Mouse (Mus musculus) hindbrain, embryonic 11.5 days (tissue): ENCODE results near the gene Slc45a2. TPM values are rescaled to one million over a fixed set of nuclear protein-coding genes. Genes with fewer than 3 reads are reported as not detected.

Experiments
- ATAC-seq: fragments of 200-750 bp; cut with Nextera tagmentation; 2 replicates; pipeline ENCODE4 v1.8.0; 2017; ENCODE audit warnings: mild to moderate bottlenecking, moderate TSS enrichment, moderate library complexity; ENCODE audit not compliant: low FRiP score
- DNase-seq: peaks from one replicate; pipeline ENCODE4 v3.0.0-alpha.2; 2015; ENCODE audit warnings: low spot score
- H3K27ac ChIP-seq: fragments of 300-500 bp; sonication (generic); 2 replicates; pipeline ENCODE4 v1.5.1; 2014; ENCODE audit warnings: mild to moderate bottlenecking, low read depth, low read length
- H3K27me3 ChIP-seq: fragments of 300-500 bp; sonication (generic); 2 replicates; pipeline ENCODE4 v1.6.1; 2014; ENCODE audit warnings: mild to moderate bottlenecking, low read length, moderate library complexity, mixed read lengths; ENCODE audit not compliant: control insufficient read depth, insufficient read depth
- H3K36me3 ChIP-seq: fragments of 300-500 bp; sonication (generic); 2 replicates; pipeline ENCODE4 v1.6.1; 2014; ENCODE audit warnings: mild to moderate bottlenecking, low read length, moderate library complexity, mixed read lengths; ENCODE audit not compliant: control insufficient read depth, insufficient read depth
- H3K4me1 ChIP-seq: fragments of 300-500 bp; sonication (generic); replicated peaks from 2 replicates; pipeline ENCODE4 v1.6.1; 2014; ENCODE audit warnings: low read length, mixed read lengths; ENCODE audit not compliant: control insufficient read depth, insufficient read depth
- H3K4me2 ChIP-seq: fragments of 300-500 bp; sonication (generic); replicated peaks from 2 replicates; pipeline ENCODE4 v1.6.1; 2014; ENCODE audit warnings: mild to moderate bottlenecking, low read depth, low read length
- H3K4me3 ChIP-seq: fragments of 300-500 bp; sonication (generic); 2 replicates; pipeline ENCODE4 v1.5.1; 2014; ENCODE audit warnings: low read depth, low read length
- H3K9ac ChIP-seq: fragments of 300-500 bp; sonication (generic); 2 replicates; pipeline ENCODE4 v1.6.1; 2014; ENCODE audit warnings: low read depth, low read length
- H3K9me3 ChIP-seq: fragments of 300-500 bp; sonication (generic); 2 replicates; pipeline ENCODE4 v1.6.1; 2016; ENCODE audit warnings: low read length; ENCODE audit not compliant: control insufficient read depth
- WGBS: fragments of 180-500 bp; shearing (Covaris S2); extraction: QIAGEN DNeasy Blood & Tissue Kit; methylation state at CpG from one replicate; pipeline ENCODE4 v1.1.7; 2014; 5-methylcytosine and 5-hydroxymethylcytosine counted together
- polyA plus RNA-seq: library from polyadenylated mRNA; unstranded; fragments of >200 nt; fragmentation: Nextera tagmentation; extraction: Ambion mirVana; gene quantifications from 2 replicates; pipeline ENCODE4 v1.2.1, GENCODE M21; 2014

Slc45a2 gene
- polyA plus RNA-seq, 1 experiment from 2014 or later, result 0.36 TPM

DNA sequence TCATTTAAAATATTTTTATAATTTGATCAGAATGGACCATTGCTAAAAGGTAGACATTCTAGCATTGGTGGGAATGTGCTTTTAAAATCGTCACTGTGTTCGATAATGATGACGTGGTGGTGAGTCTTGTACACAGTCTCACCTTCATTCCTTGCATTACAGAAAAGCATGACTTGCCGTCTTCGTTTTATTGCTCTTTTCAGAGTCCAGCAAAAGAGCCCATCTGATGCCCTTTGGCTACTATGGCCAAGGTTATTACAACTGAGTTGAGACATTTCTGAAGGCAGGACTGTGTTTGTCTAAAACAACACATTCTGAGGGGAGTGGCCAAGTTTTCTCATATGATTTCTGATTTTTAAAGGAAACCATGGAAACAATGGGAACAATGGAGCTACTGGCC is 40.3 kb upstream of the Slc45a2 start:
- no peak overlapping the region for H3K4me2 ChIP-seq

GRCm38 (mm10) chr15:10962601-10963000 is 37.9 kb upstream of the Slc45a2 start:
- H3K36me3 ChIP-seq, result no peaks in the 10 kb centered on the region
- no peaks in the 10 kb centered on the region for H3K4me1 ChIP-seq
- DNase-seq, result no peak
- H3K27me3 ChIP-seq, result no peaks in the 10 kb centered on the region
- H3K9me3 ChIP-seq, result no peaks in the 10 kb centered on the region
- no peak overlapping the region for H3K4me3 ChIP-seq
- H3K27ac ChIP-seq, result no peak overlapping the region
- no peak overlapping the region for H3K4me2 ChIP-seq
- H3K9ac ChIP-seq, result no peak overlapping the region
- WGBS, result 83% methylated on average over 2 of the region's 2 CpGs
- no peak for ATAC-seq

More for the DNA sequence above, 40.3 kb upstream of the Slc45a2 start:
- Histone ChIP-seq H3K9ac (no peak overlapping the region), H3K27ac (no peak overlapping the region), H3K36me3 (no peaks in the 10 kb centered on the region), H3K9me3 (no peaks in the 10 kb centered on the region), H3K4me3 (no peak overlapping the region), H3K27me3 (no peaks in the 10 kb centered on the region), H3K4me1 (no peaks in the 10 kb centered on the region)
- DNase-seq (no peak), ATAC-seq (no peak)
- 90% methylated on average over 5 of the region's 5 CpGs for WGBS

DNA sequence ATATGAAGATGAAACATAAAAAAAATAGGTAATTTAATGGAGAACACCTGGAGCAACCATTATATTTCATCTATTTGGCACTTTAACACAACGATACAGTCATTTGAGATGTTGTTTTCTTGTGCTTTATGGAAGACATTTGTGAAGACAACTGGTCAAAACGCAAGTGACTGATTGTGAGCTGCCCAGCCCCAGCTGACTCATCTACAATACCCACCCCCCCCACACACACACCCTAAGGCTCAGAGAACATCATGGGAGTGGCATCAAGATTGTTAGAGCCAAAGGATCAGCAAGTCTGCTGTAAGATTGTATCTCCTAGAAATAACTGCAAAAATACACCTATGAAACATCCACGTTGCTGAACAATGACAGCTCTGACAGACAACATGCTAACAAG is 31.1 kb upstream of the Slc45a2 start:
- Histone ChIP-seq H3K4me3 (no peak overlapping the region), H3K27me3 (no peaks in the 10 kb centered on the region), H3K4me2 (no peak overlapping the region), H3K9me3 (no peaks in the 10 kb centered on the region), H3K27ac (no peak overlapping the region), H3K4me1 (no peaks in the 10 kb centered on the region), H3K36me3 (no peaks in the 10 kb centered on the region), H3K9ac (no peak overlapping the region)
- WGBS, result 87% methylated on average over 3 of the region's 3 CpGs
- ATAC-seq (no peak), DNase-seq (no peak)

GRCm38 (mm10) chr15:10970777-10971176 is 29.7 kb upstream of the Slc45a2 start:
- H3K4me3 ChIP-seq, result no peak overlapping the region
- no peak overlapping the region for H3K27ac ChIP-seq
- no peaks in the 10 kb centered on the region for H3K9me3 ChIP-seq
- ATAC-seq (no peak), DNase-seq (no peak)
- no peak overlapping the region for H3K9ac ChIP-seq
- WGBS, result 91% methylated on average over 5 of the region's 5 CpGs
- H3K4me1 ChIP-seq, result no peaks in the 10 kb centered on the region
- no peaks in the 10 kb centered on the region for H3K27me3 ChIP-seq
- no peaks in the 10 kb centered on the region for H3K36me3 ChIP-seq
- H3K4me2 ChIP-seq, result no peak overlapping the region

DNA sequence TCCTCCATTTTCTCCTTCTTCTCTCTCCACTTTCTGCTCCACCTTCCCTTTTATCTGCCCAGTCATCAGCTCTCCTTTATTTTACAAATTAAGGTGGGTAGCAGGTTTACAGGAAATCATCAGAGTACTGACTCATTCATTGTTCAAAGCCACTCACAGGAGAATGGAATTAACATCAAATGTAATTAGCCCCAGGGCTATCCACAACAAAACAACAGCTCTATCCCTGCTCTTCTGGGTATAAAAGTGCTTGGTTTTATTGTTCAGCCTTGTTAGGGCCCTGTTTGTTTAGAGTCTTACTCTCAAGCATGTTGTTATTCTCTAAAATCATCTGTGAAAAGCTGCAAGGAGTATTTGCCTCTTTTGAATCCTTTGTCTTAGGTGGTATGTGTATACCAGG is 23.4 kb upstream of the Slc45a2 start:
- no peak for ATAC-seq

GRCm38 (mm10) chr15:10980712-10981111 is 19.8 kb upstream of the Slc45a2 start:
- Histone ChIP-seq H3K27me3 (no peaks in the 10 kb centered on the region), H3K27ac (no peak overlapping the region), H3K4me1 (no peaks in the 10 kb centered on the region), H3K9ac (no peak overlapping the region), H3K9me3 (no peaks in the 10 kb centered on the region), H3K4me2 (peak overlapping the region; percentile 65; the same call in 1 of the 2 replicates), H3K36me3 (no peaks in the 10 kb centered on the region), H3K4me3 (no peak overlapping the region)
- ATAC-seq (no peak), DNase-seq (no peak)
- 59% methylated on average over 2 of the region's 2 CpGs for WGBS

More for the DNA sequence above, 23.4 kb upstream of the Slc45a2 start:
- Histone ChIP-seq H3K36me3 (no peaks in the 10 kb centered on the region), H3K4me2 (no peak overlapping the region), H3K27ac (no peak overlapping the region), H3K9ac (no peak overlapping the region), H3K4me3 (no peak overlapping the region), H3K27me3 (no peaks in the 10 kb centered on the region), H3K4me1 (no peaks in the 10 kb centered on the region), H3K9me3 (no peaks in the 10 kb centered on the region)
- DNase-seq, result no peak

- Histone ChIP-seq H3K27ac (peak within 1 kb of the TSS; percentile 68), H3K9me3 (no peaks in the 10 kb centered on the region), H3K9ac (peak within 1 kb of the TSS; percentile 79), H3K4me3 (peak within 1 kb of the TSS; percentile 71), H3K36me3 (no peaks in the 10 kb centered on the region), H3K27me3 (no peaks in the 10 kb centered on the region), H3K4me1 (no peaks in the 10 kb centered on the region), H3K4me2 (peak within 1 kb of the TSS; percentile 65)
- ATAC-seq (peak; percentile 100), DNase-seq (peak; percentile 95)
- under 1% methylated on average over 51 of the region's 52 CpGs for WGBS
These were observed 19.0 kb upstream of the Slc45a2 start, which contains the start of gene Amacr for GRCm38 (mm10) chr15:10981377-10982063. Gene Amacr, plus strand, starts transcription at chr15:10981756.

DNA sequence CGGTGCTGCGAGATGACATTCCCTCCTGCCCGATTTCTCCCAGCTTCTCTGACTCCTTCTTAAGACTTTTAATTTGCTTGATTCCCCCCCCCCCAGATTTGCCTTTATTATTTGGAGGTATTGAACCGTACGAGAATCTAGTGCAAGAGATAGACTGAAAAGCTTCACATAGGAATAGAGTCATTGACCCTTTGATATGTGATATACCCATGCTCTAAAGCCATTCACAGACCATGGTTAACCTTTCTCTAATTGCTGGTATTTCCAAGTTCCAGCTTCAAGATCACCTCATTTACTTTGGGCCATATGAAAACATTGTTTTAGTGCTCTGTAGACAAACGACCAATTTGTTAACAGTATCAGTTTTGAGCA is 18.5 kb upstream of the Slc45a2 start:
- Histone ChIP-seq H3K27me3 (no peaks in the 10 kb centered on the region), H3K9me3 (no peaks in the 10 kb centered on the region), H3K36me3 (no peaks in the 10 kb centered on the region), H3K4me2 (peak overlapping the region; percentile 65), H3K4me3 (peak overlapping the region; percentile 71), H3K9ac (peak overlapping the region; percentile 79), H3K27ac (peak overlapping the region; percentile 68; the same call in 1 of the 2 replicates), H3K4me1 (no peaks in the 10 kb centered on the region)
- DNase-seq (no peak), ATAC-seq (peak; percentile 51)
- 10% methylated on average over 6 of the region's 6 CpGs for WGBS

- no peak overlapping the region for H3K4me3 ChIP-seq
- no peaks in the 10 kb centered on the region for H3K4me1 ChIP-seq
- H3K27me3 ChIP-seq, result no peaks in the 10 kb centered on the region
- no peaks in the 10 kb centered on the region for H3K36me3 ChIP-seq
- no peak overlapping the region for H3K9ac ChIP-seq
- H3K4me2 ChIP-seq, result no peak overlapping the region
- H3K9me3 ChIP-seq, result no peaks in the 10 kb centered on the region
- no peak overlapping the region for H3K27ac ChIP-seq
- 84% methylated on average over 6 of the region's 6 CpGs for WGBS
- DNase-seq (no peak), ATAC-seq (no peak)
These were observed 14.8 kb upstream of the Slc45a2 start for GRCm38 (mm10) chr15:10985756-10986155.
